Comparison of ENCODE assay signal across 8 mouse cellular contexts in genomic region chr15:78772368-78772763, GRCm38 (mm10). TPM values are rescaled to one million over a fixed set of nuclear protein-coding genes. Genes with fewer than 3 reads are reported as not detected.
DNase-seq lines count a peak whose midpoint lies in the region; ATAC-seq and TF ChIP-seq lines count a peak whose summit lies in the region.

No protein-coding gene starts in this region.

- H3K27me3 ChIP-seq in hindbrain, embryonic 13.5 days = no peaks in the 10 kb centered on the region
- H3K27me3 ChIP-seq in liver, embryonic 11.5 days (replicated peaks; ENCODE audit: control insufficient read depth, insufficient read depth, low read length) = no peaks in the 10 kb centered on the region
- H3K27me3 ChIP-seq in midbrain, postnatal 0 days (ENCODE audit: insufficient read depth, low read length) = no peaks in the 10 kb centered on the region

- peak overlapping the region; percentile 96 for H3K27ac ChIP-seq in brown adipose tissue, adult 24 weeks (replicated peaks; ENCODE audit: low read depth, low read length)
- peak overlapping the region; percentile 84 for H3K27ac ChIP-seq in hindbrain, embryonic 13.5 days
- peak overlapping the region; percentile 52 for H3K27ac ChIP-seq in liver, embryonic 11.5 days (ENCODE audit: low read depth, low read length)
- no peak overlapping the region for H3K27ac ChIP-seq in midbrain, postnatal 0 days (ENCODE audit: low read depth, low read length)

- peak overlapping the region; percentile 62; the same call in 1 of the 2 replicates for H3K9ac ChIP-seq in hindbrain, embryonic 13.5 days
- H3K9ac ChIP-seq in liver, embryonic 11.5 days (ENCODE audit: low read depth, low read length) = peak overlapping the region; percentile 66
- H3K9ac ChIP-seq in midbrain, postnatal 0 days (replicated peaks; ENCODE audit: low read length, poor library complexity, severe bottlenecking) = no peak overlapping the region; the same call in 1 of the 2 replicates

- H3K9me3 ChIP-seq in hindbrain, embryonic 13.5 days = no peaks in the 10 kb centered on the region
- H3K9me3 ChIP-seq in liver, embryonic 11.5 days (ENCODE audit: control insufficient read depth, low read length) = peaks cover 2% of the 10 kb centered on the region; the same call in 1 of the 2 replicates
- no peaks in the 10 kb centered on the region for H3K9me3 ChIP-seq in midbrain, postnatal 0 days (ENCODE audit: low read length)

- TF ChIP-seq CTCF in midbrain, postnatal 0 days (IDR thresholded peaks at IDR 0.05) = no peak

- 47% methylated on average over 4 of the region's 4 CpGs for WGBS in hindbrain, embryonic 13.5 days
- WGBS in liver, embryonic 11.5 days = 21% methylated on average over 4 of the region's 4 CpGs
- WGBS in midbrain, postnatal 0 days = 52% methylated on average over 4 of the region's 4 CpGs

- H3K4me2 ChIP-seq in hindbrain, embryonic 13.5 days = peak overlapping the region; percentile 48
- H3K4me2 ChIP-seq in liver, embryonic 11.5 days = peak overlapping the region; percentile 89
- H3K4me2 ChIP-seq in midbrain, postnatal 0 days (ENCODE audit: low read depth, low read length, poor library complexity, severe bottlenecking) = 0 out of 2 replicates have a peak overlapping the region, but pooled peaks have one; percentile 16

- no peak for ATAC-seq in hindbrain, embryonic 13.5 days (ENCODE audit: low FRiP score)
- ATAC-seq in liver, embryonic 11.5 days (replicated peaks; ENCODE audit: low FRiP score) = peak; percentile 55; the same call in 1 of the 2 replicates
- ATAC-seq in midbrain, postnatal 0 days (ENCODE audit: low FRiP score) = peak; percentile 41; the same call in 1 of the 2 replicates

- peak; percentile 86 for DNase-seq in CD4-positive helper T cell, adult 2 months (ENCODE audit: low read depth, low spot score)
- DNase-seq in liver, embryonic 11.5 days (ENCODE audit: low spot score) = peak; percentile 46
- no peak for DNase-seq in midbrain, postnatal 0 days (ENCODE audit: low spot score)
- peak; percentile 72 for DNase-seq in thymus, postnatal 4 days
- no peak for DNase-seq in frontal cortex, postnatal 36 days (ENCODE audit: low spot score in 2 of 2)
- no peak for DNase-seq in cerebellum, adult 18-20 months

- no peaks in the 10 kb centered on the region for H3K36me3 ChIP-seq in hindbrain, embryonic 13.5 days
- H3K36me3 ChIP-seq in liver, embryonic 11.5 days (ENCODE audit: control insufficient read depth, insufficient read depth, low read length) = peaks cover 2% of the 10 kb centered on the region
- H3K36me3 ChIP-seq in midbrain, postnatal 0 days (ENCODE audit: insufficient read depth, low read length) = no peaks in the 10 kb centered on the region

- H3K4me3 ChIP-seq in brown adipose tissue, adult 24 weeks (ENCODE audit: insufficient read depth, low read depth, low read length) = peak overlapping the region; percentile 64
- peak overlapping the region; percentile 34 for H3K4me3 ChIP-seq in hindbrain, embryonic 13.5 days
- H3K4me3 ChIP-seq in liver, embryonic 11.5 days (ENCODE audit: low read depth, low read length) = peak overlapping the region; percentile 51
- H3K4me3 ChIP-seq in midbrain, postnatal 0 days (ENCODE audit: low read depth, low read length) = no peak overlapping the region

- peaks cover 4% of the 10 kb centered on the region for H3K4me1 ChIP-seq in brown adipose tissue, adult 24 weeks (ENCODE audit: control insufficient read depth, insufficient read depth, insufficient read length, low read length)
- peaks cover 52% of the 10 kb centered on the region for H3K4me1 ChIP-seq in hindbrain, embryonic 13.5 days (replicated peaks)
- peaks cover 18% of the 10 kb centered on the region for H3K4me1 ChIP-seq in liver, embryonic 11.5 days (replicated peaks; ENCODE audit: control insufficient read depth, insufficient read depth, low read length)
- H3K4me1 ChIP-seq in midbrain, postnatal 0 days (ENCODE audit: insufficient read depth, low read length) = peaks cover 5% of the 10 kb centered on the region; the same call in 1 of the 2 replicates

RNA-seq across cellular contexts. Expression of gene Mfng, which starts 0.9 kb away (rescaled TPM):
- polyA plus RNA-seq in brown adipose tissue, adult 24 weeks (2012; ENCODE audit: insufficient read depth, insufficient read length, missing spikeins) = 12.0 and 20.7 TPM in 2 replicates
- 36.7 and 40.1 TPM in 2 replicates for polyA plus RNA-seq in hindbrain, embryonic 13.5 days (2015; fragmentation: Nextera tagmentation; extraction: Ambion mirVana)
- polyA plus RNA-seq in liver, embryonic 11.5 days (2014; fragmentation: Nextera tagmentation; extraction: Ambion mirVana) = 12.4 and 19.2 TPM in 2 replicates
- 4.6 and 6.9 TPM in 2 replicates for total RNA-seq in midbrain, postnatal 0 days (2014; rRNA removed)
- polyA plus RNA-seq in midbrain, postnatal 0 days (2015; fragmentation: Nextera tagmentation; extraction: Ambion mirVana) = 7.6 and 8.1 TPM in 2 replicates

RNA-seq across cellular contexts. Expression of gene Card10, which starts 30.5 kb away (rescaled TPM):
- polyA plus RNA-seq in brown adipose tissue, adult 24 weeks (2012; ENCODE audit: insufficient read depth, insufficient read length, missing spikeins) = 3.9 and 4.8 TPM in 2 replicates
- polyA plus RNA-seq in hindbrain, embryonic 13.5 days (2015; fragmentation: Nextera tagmentation; extraction: Ambion mirVana) = 1.6 TPM in 2 replicates
- 2.3 and 2.7 TPM in 2 replicates for polyA plus RNA-seq in liver, embryonic 11.5 days (2014; fragmentation: Nextera tagmentation; extraction: Ambion mirVana)
- 0.71 and 1.6 TPM in 2 replicates for total RNA-seq in midbrain, postnatal 0 days (2014; rRNA removed)
- polyA plus RNA-seq in midbrain, postnatal 0 days (2015; fragmentation: Nextera tagmentation; extraction: Ambion mirVana) = 2.2 and 2.5 TPM in 2 replicates

RNA-seq across cellular contexts. Expression of gene Elfn2, which starts 53.8 kb away (rescaled TPM):
- polyA plus RNA-seq in brown adipose tissue, adult 24 weeks (2012; ENCODE audit: insufficient read depth, insufficient read length, missing spikeins) = not detected in 2 replicates
- 4.6 and 5.0 TPM in 2 replicates for polyA plus RNA-seq in hindbrain, embryonic 13.5 days (2015; fragmentation: Nextera tagmentation; extraction: Ambion mirVana)
- polyA plus RNA-seq in liver, embryonic 11.5 days (2014; fragmentation: Nextera tagmentation; extraction: Ambion mirVana) = not detected in 2 replicates
- total RNA-seq in midbrain, postnatal 0 days (2014; rRNA removed) = 44.6 and 52.1 TPM in 2 replicates
- 10.2 and 10.7 TPM in 2 replicates for polyA plus RNA-seq in midbrain, postnatal 0 days (2015; fragmentation: Nextera tagmentation; extraction: Ambion mirVana)

Comparison
In these comparisons a context has a peak if more than half of its experiments do, and no peak if none do; other contexts are left out.
1. DNase-seq: peak in CD4-positive helper T cell, adult 2 months (single experiment), liver, embryonic 11.5 days (single experiment) and thymus, postnatal 4 days (single experiment); none in midbrain, postnatal 0 days (single experiment), frontal cortex, postnatal 36 days (0 of 2) and cerebellum, adult 18-20 months (0 of 2).
2. H3K4me2 ChIP-seq: peak in every context shown above with its lines; median percentile 89 in liver, embryonic 11.5 days; 48 in hindbrain, embryonic 13.5 days; 16 in midbrain, postnatal 0 days.